Mouse (Mus musculus) heart, postnatal 0 days (tissue): ENCODE measurements around the gene Adamts6.

Experiments used
- CTCF ChIP-seq: IDR thresholded peaks from 2 replicates; pipeline ENCODE4 v1.5.1; 2016; ENCODE audit warnings: antibody characterized with exemption, control low read depth, low read depth
- EP300 ChIP-seq: IDR thresholded peaks from 2 replicates; pipeline ENCODE4 v1.6.1; 2016; ENCODE audit warnings: antibody characterized with exemption, low read depth

DNA sequence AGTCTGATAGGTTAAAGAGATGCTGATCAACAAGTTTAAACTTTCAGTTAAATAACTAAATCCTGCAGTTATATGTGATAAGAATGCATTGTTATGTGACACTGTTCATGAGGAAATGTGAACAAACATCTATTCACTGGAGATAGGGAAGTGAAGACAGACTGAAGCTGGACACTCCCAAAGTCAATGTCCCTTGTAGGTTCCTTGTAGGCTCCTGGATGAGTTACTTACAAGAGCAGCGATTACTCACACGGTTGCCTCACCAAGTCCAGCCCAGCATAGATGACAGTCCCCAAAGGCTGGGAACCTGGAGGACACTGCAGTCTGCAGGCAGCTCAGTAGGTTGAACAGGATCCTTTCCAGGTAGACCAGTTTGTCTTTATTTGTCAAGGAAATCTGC is 145.1 kb downstream of the Adamts6 start:
- TF ChIP-seq CTCF = no peak
- TF ChIP-seq EP300 = no peak
